Mouse (Mus musculus) left cerebral cortex, postnatal 4 days (tissue): ENCODE measurements at regions not wholly inside any gene's neighbourhood (a gene's known extent, or its start where the extent isn't known, plus 50 kb on each side); places are given as distances from the start of the nearest gene placed in this dataset.

Experiments
- DNase-seq: peaks from one replicate; pipeline ENCODE4 v3.0.0-alpha.2; 2022
- intact Hi-C: fragments of 180-260 bp; cut with DNase I; formaldehyde crosslinking; loops from one replicate; pipeline ENCODE4 v1.15.1; 2025

GRCm38 (mm10) chr6:148602894-148603293, 158.7 kb upstream of the Tmtc1 start:
- intact Hi-C loops = no loop called here
- no peak for DNase-seq

DNA sequence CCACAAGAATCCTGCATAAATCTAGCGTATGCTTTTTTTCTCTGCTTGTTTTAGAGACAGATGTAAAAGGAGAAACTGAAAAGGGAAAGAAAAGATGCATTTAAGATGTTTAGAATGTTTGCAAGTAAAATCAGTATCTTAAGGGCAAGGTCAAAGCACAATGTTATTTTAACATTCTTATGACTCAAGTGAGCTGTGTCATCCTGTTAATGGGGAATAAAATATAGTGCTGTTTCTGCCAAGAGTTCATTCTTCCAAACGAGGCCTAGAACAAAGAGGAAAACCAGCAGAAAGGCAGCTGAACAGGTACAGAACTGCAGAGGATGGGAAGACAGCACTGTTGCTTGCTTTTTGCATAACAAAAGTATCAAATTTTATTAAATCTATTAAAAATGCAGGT, 156.7 kb upstream of the Tmtc1 start:
- intact Hi-C loops = no loop called here
- no peak for DNase-seq

DNA sequence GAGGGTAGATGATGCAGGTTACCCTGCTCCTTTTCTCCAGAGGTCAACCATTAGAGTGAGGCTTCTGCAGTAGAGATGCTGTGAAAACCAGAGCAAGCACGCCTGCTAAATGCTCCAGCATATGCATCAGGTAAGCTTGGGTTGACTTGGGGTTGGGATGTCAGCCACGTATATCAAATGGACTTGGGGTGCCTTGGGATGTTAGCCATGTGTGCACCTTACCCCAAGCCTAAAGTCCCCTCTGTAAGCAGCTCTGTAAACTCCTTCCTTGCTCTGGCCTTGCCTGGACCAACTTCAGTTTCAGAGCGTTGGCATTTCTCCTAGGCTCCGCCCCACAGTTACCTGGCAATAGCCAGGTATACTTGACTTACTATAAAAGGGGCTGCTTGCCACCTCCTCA, 155.3 kb upstream of the Tmtc1 start:
- intact Hi-C loops = no loop called here
- DNase-seq = no peak

DNA sequence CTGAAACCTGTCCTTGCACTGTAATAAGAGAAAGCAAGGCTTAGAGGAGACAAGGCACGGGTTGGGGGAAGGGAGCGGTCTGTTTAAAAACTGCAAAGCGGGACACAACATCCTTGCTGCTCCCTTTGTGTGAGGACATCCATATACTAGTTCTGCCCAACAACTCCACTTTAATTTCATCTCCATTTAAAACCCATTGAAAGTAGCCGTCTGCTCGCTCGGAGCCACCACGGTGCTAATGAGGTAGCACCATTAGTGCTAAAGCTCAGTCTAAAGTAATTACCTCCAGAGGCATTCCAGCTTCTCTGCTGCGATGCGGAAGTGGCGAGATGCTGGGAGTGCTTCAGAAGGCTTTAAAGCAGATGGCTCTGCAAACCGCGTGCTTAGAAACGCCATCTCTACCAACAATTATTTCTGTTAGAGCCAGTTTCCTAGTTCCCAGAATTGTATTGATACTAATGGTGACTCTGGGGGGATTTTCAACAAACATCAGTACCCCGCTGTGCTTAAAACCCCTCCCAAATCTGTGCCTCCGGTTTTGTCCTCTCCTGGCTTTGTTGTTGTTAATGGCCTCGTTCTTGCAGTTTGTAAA, 154.7 kb upstream of the Tmtc1 start:
- no peak for DNase-seq
- intact Hi-C loops = no loop called here

GRCm38 (mm10) chr6:148595009-148595770, 151.0 kb upstream of the Tmtc1 start:
- intact Hi-C loops = no loop called here
- DNase-seq = no peak

DNA sequence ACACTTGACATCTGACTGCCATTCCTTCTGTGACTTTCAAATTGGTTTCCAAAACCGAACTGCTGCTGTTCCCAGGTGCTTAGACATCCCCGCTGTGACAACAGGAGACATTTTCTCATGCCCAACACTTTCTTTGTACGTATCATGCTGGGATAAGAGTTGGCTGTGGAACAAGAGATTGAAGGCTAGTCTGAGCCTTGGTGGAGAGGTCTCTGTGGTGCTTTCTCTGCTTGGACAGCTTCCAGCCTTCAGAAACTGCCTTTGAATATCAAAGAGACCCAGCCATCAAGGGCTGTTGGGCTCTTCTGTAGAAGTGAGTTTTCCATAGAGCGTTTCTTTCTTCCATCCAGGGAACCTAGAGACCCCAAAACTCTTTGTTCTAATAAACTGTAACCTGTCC, 144.8 kb upstream of the Tmtc1 start:
- peak; percentile 6 for DNase-seq

GRCm38 (mm10) chr6:148586439-148587321, 142.5 kb upstream of the Tmtc1 start:
- intact Hi-C loops = no loop called here
- no peak for DNase-seq

More for the DNA sequence above, 144.8 kb upstream of the Tmtc1 start:
- intact Hi-C loops = no loop called here

GRCm38 (mm10) chr6:148584126-148584525, 139.9 kb upstream of the Tmtc1 start:
- peak; percentile 13 for DNase-seq
- intact Hi-C loops = no loop called here

GRCm38 (mm10) chr6:148578281-148578680, 134.1 kb upstream of the Tmtc1 start:
- no peak for DNase-seq
- intact Hi-C loops = loop anchor here (10.0 kb wide), 1 partner anchor 133 kb away; the partner anchor contains the start of gene Tmtc1

DNA sequence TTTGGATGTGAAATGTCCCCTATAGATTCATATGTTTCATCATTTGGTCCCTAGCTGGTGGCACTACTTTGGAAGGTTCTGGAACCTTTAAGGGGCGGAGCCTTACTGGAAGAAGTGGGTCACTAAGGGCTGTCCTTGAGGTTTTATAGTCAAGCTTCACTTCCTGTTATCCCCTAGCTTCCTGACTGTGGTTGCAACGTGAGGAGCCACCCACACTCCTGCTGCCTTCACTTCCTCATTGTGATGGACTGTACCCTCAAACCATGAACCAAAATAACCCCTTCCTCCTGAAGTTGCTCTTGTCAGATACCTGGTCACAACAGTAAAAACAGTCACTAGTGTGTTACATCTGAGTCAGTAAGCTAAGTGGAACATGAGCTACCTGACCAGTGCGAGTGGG, 133.5 kb upstream of the Tmtc1 start:
- DNase-seq = no peak
- intact Hi-C loops = loop anchor here (10.0 kb wide), 1 partner anchor 133 kb away; the partner anchor contains the start of gene Tmtc1

DNA sequence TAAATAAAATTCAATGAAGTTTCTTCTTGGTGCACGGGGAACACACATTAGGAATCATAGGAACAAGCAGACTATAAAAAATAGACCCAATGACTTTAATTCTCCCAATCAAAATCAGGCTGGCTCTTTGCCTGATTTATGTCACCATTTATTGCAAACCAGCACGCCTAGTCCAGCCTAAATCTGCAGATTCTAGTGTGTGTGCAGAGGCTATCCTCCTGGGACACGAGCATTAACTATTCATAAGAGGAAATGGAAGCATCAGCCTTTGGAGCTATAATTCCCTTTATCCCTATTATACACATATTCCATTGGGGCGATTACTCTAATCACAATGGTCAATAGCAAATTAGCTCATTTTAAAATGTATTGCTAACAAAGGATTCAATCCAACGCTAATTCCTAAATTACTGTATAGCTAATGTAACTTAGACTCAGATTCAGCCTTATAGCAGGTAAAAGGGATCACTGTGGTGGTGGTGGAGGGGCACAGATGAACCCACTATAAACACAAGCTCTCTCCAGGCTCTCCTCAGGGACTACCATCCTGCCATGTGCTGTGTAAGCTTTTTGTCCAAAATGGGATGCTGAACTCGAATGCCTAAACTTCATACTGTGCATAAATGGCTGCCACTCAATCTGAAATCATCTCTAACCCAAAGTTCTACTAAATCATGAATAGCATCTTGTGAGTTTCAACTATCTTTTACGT, 130.7 kb upstream of the Tmtc1 start:
- intact Hi-C loops = loop anchor here (10.0 kb wide), 1 partner anchor 130 kb away; the partner anchor contains the start of gene Tmtc1
- DNase-seq = no peak

GRCm38 (mm10) chr6:148572201-148572600, 128.0 kb upstream of the Tmtc1 start:
- intact Hi-C loops = loop anchor here (10.0 kb wide), 1 partner anchor 127 kb away; the partner anchor contains the start of gene Tmtc1
- no peak for DNase-seq

DNA sequence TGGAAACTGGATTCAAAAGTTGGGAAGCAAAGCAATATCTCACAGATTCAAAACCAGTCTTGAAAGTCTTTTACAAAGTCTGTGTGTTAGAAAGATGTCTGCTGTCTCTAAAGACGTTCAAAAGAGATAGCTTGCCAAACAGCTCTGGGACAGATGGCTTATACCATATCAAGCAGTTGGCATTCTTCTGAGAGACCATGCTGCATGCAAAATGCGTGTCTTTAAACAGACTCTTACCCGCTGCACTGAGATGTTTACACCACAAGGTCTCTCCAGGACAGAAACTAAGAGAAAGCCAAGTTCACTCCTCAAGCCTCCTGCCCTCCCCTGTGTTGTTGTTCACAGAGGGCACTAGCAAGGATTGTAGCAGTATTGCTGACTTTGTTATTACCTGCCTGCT, 127.5 kb upstream of the Tmtc1 start:
- DNase-seq = peak; percentile 3
- intact Hi-C loops = loop anchor here (10.0 kb wide), 1 partner anchor 127 kb away; the partner anchor contains the start of gene Tmtc1

GRCm38 (mm10) chr6:148564146-148564545, 120.0 kb upstream of the Tmtc1 start:
- intact Hi-C loops = no loop called here

GRCm38 (mm10) chr6:148562206-148562708, 118.1 kb upstream of the Tmtc1 start:
- intact Hi-C loops = no loop called here
- no peak for DNase-seq

More at GRCm38 (mm10) chr6:148564146-148564545, 120.0 kb upstream of the Tmtc1 start:
- no peak for DNase-seq

GRCm38 (mm10) chr6:148556484-148556871, 112.3 kb upstream of the Tmtc1 start:
- intact Hi-C loops = no loop called here
- DNase-seq = no peak

DNA sequence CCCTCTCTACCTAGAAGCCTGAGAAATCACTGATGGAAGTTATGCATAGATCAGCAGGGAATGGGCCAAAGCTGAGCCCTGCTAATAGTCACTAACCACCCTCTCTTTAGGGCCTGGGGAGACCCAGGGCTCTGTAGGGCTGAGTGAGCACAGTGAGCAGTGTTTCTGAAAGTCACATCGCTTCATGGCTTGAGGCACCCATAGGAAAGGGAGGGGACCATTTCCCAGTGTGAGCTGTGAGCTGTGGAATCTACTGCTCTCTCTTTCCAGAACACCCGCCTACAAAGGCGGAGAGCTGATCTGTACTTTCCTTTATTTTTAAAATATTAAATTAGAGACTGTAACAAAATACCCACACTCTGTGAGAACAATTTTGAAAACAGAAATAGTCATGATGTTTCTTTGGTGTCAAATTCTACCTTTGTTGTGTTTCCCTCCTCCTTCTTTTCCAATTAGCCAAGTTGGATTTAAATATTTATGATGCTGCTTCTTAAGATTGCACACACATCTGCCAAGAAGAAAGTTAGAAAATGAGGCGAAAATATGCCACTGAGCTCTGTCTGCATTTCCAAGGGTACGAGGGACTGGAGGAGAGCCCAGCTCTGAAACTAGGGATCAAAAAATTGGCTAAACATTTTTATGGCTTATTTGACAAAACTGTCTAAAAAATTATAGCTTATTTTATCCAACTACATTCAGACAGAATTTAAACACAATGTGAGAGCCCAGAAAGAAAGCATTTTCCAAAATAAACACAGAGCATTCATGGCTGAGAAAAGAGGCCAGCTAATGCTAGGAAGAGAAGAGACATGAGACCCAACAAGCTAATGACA, 111.7 kb upstream of the Tmtc1 start:
- intact Hi-C loops = no loop called here
- no peak for DNase-seq

DNA sequence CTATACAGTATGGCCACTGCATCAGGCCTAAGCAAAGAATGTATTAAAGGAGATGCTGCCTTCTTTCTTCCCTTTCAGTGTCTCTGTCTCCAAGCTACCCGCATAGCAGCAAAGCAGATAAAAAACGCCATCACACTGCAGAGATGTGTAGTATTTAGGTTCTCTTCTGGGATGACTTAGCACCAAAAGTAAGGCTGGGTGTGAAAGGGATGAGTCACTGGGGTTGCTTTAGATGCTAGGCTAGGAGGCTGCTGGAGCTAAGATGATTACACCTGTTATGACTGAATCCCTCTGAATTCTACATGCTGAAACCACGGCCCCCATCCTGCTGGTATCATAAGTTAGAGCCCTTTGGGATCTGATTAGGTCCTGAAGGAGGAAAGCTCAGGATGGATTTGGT, 110.3 kb upstream of the Tmtc1 start:
- intact Hi-C loops = no loop called here
- DNase-seq = no peak

DNA sequence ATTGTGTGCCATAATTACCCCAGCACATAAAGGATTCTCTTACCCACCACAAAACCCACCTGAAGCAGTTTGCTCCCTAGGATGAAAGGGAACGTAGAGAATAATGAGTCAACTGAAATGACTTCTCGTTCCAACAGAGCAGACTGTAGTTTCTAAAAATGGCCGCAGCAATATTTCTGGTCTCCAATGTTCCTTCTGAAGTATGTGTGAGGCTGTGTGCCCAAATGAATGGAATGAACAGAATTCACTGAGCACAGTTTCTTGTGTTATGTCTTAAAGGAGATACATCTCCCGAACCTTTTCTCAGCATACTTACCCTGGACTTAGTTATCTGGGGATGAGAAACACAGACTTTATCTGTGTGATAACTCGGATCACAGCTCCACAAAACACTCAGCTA, 109.4 kb upstream of the Tmtc1 start:
- intact Hi-C loops = no loop called here
- no peak for DNase-seq
